Mouse (Mus musculus): ENCODE data around the gene Acot3.

DNA sequence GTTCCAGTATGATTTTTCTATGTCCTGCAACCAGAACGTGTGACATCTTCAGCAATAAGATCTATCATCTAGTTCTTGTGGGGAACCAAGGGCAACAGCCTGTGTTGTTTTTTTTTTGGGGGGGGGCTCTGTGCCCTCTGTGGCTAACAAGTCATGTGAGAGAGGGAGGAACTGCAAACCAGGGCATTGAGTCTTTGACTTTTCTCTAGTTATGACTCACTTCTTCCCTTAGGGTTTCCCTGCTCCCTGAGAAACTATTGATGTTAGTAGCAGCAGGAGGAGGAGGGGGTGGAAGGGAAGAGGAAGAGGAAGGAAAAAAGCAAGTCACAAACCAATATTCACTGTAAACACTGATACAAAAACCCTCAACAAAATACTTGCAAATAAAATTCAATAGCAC, 48.1 kb upstream of the Acot3 start:
- no peak for TF ChIP-seq GATA1 (IDR thresholded peaks at IDR 0.05; ENCODE audit: borderline replicate concordance, low read length)
- TF ChIP-seq FLI1 (IDR thresholded peaks at IDR 0.05; ENCODE audit: low read length): no peak

Measured in megakaryocyte, embryonic 14.5 days (primary cell).